Mouse (Mus musculus): ENCODE measurements around the gene Galnt16. TPM values are rescaled to one million over a fixed set of nuclear protein-coding genes. Genes with fewer than 3 reads are reported as not detected.

Galnt16 gene
- polyA plus RNA-seq, 1 experiment from 2014 or later = 6.1 TPM

GRCm38 (mm10) chr12:80654659-80655025 is 136.6 kb downstream of the Galnt16 start:
- WGBS = 95% methylated on average over 3 of the region's 3 CpGs
- Histone ChIP-seq H3K9me3 (replicated peaks) (no peaks in the 10 kb centered on the region), H3K4me3 (no peak overlapping the region), H3K36me3 (peaks cover 6% of the 10 kb centered on the region; the same call in 1 of the 2 replicates), H3K27ac (no peak overlapping the region), H3K27me3 (ENCODE audit: low read depth, poor library complexity, severe bottlenecking) (no peaks in the 10 kb centered on the region), H3K4me1 (no peaks in the 10 kb centered on the region)
- DNase-seq (ENCODE audit: low spot score) = no peak

GRCm38 (mm10) chr12:80658661-80659060 is 140.6 kb downstream of the Galnt16 start:
- H3K9me3 ChIP-seq (replicated peaks) = no peaks in the 10 kb centered on the region

GRCm38 (mm10) chr12:80662322-80662721 is 144.2 kb downstream of the Galnt16 start:
- Histone ChIP-seq H3K27me3 (ENCODE audit: low read depth, poor library complexity, severe bottlenecking) (no peaks in the 10 kb centered on the region), H3K4me3 (no peak overlapping the region), H3K36me3 (peaks cover 30% of the 10 kb centered on the region), H3K27ac (no peak overlapping the region), H3K9me3 (replicated peaks) (no peaks in the 10 kb centered on the region), H3K4me1 (no peaks in the 10 kb centered on the region)
- no peak for DNase-seq (ENCODE audit: low spot score)
- 94% methylated on average over 10 of the region's 10 CpGs for WGBS

More at GRCm38 (mm10) chr12:80658661-80659060, 140.6 kb downstream of the Galnt16 start:
- no peaks in the 10 kb centered on the region for H3K4me1 ChIP-seq
- WGBS = 93% methylated on average over 6 of the region's 6 CpGs
- H3K27me3 ChIP-seq (ENCODE audit: low read depth, poor library complexity, severe bottlenecking) = no peaks in the 10 kb centered on the region
- DNase-seq (ENCODE audit: low spot score) = no peak
- no peak overlapping the region for H3K4me3 ChIP-seq
- H3K36me3 ChIP-seq = peaks cover 15% of the 10 kb centered on the region
- H3K27ac ChIP-seq = no peak overlapping the region

GRCm38 (mm10) chr12:80663935-80664334 is 145.9 kb downstream of the Galnt16 start:
- no peak overlapping the region for H3K4me3 ChIP-seq
- H3K9me3 ChIP-seq (replicated peaks) = no peaks in the 10 kb centered on the region
- 82% methylated on average over 2 of the region's 2 CpGs for WGBS
- no peak for DNase-seq (ENCODE audit: low spot score)
- H3K4me1 ChIP-seq = no peaks in the 10 kb centered on the region
- peaks cover 40% of the 10 kb centered on the region for H3K36me3 ChIP-seq
- H3K27me3 ChIP-seq (ENCODE audit: low read depth, poor library complexity, severe bottlenecking) = no peaks in the 10 kb centered on the region
- H3K27ac ChIP-seq = no peak overlapping the region

GRCm38 (mm10) chr12:80668391-80668790 is 150.3 kb downstream of the Galnt16 start:
- H3K4me1 ChIP-seq = no peaks in the 10 kb centered on the region
- no peak for DNase-seq (ENCODE audit: low spot score)
- H3K27me3 ChIP-seq (ENCODE audit: low read depth, poor library complexity, severe bottlenecking) = no peaks in the 10 kb centered on the region
- 93% methylated on average over 2 of the region's 2 CpGs for WGBS
- H3K9me3 ChIP-seq (replicated peaks) = no peaks in the 10 kb centered on the region
- H3K4me3 ChIP-seq = no peak overlapping the region
- H3K36me3 ChIP-seq = peaks cover 36% of the 10 kb centered on the region
- no peak overlapping the region for H3K27ac ChIP-seq

GRCm38 (mm10) chr12:80673170-80673569 is 155.1 kb downstream of the Galnt16 start:
- H3K27me3 ChIP-seq (ENCODE audit: low read depth, poor library complexity, severe bottlenecking) = no peaks in the 10 kb centered on the region
- 29% methylated on average over 3 of the region's 3 CpGs for WGBS
- DNase-seq (ENCODE audit: low spot score) = peak; percentile 45
- peaks cover 53% of the 10 kb centered on the region for H3K36me3 ChIP-seq
- no peaks in the 10 kb centered on the region for H3K9me3 ChIP-seq (replicated peaks)
- H3K4me3 ChIP-seq = no peak overlapping the region
- H3K27ac ChIP-seq = no peak overlapping the region
- H3K4me1 ChIP-seq = no peaks in the 10 kb centered on the region

Other genes starting within 250 kb of the Galnt16 start
- gene Dcaf5, start 81.7 kb upstream of the Galnt16 start, polyA plus RNA-seq (2016; fragmentation: Nextera tagmentation; extraction: Ambion mirVana) = 9.3 and 12.8 TPM in 2 replicates
- gene Exd2, start 55.2 kb upstream of the Galnt16 start, polyA plus RNA-seq (2016; fragmentation: Nextera tagmentation; extraction: Ambion mirVana) = 25.9 and 29.7 TPM in 2 replicates
- 24.7 and 26.0 TPM in 2 replicates for gene Slc39a9, start 125.6 kb downstream of the Galnt16 start, polyA plus RNA-seq (2016; fragmentation: Nextera tagmentation; extraction: Ambion mirVana)
- gene Erh, start 126.1 kb downstream of the Galnt16 start, polyA plus RNA-seq (2016; fragmentation: Nextera tagmentation; extraction: Ambion mirVana) = 520 and 554 TPM in 2 replicates
- 0.13 TPM in 2 replicates for gene Plekhd1, start 174.3 kb downstream of the Galnt16 start, polyA plus RNA-seq (2016; fragmentation: Nextera tagmentation; extraction: Ambion mirVana)
- 0.04 and 0.06 TPM in 2 replicates for gene Ccdc177, start 242.4 kb downstream of the Galnt16 start, polyA plus RNA-seq (2016; fragmentation: Nextera tagmentation; extraction: Ambion mirVana)